Mouse (Mus musculus): ENCODE results near the gene 1110051M20Rik.

GRCm38 (mm10) chr2:91462196-91462595 lies 17.7 kb upstream of the 1110051M20Rik start:
- TF ChIP-seq CTCF (IDR thresholded peaks at IDR 0.05; ENCODE audit: insufficient read depth, low read length) (no peak), POLR2A (IDR thresholded peaks at IDR 0.05; ENCODE audit: borderline replicate concordance, extremely low read depth, low read depth, low read length) (no peak)
